Mouse (Mus musculus) megakaryocyte, embryonic 14.5 days (primary cell): Measurements from ENCODE around the gene Scn10a. TPM values are rescaled to one million over a fixed set of nuclear protein-coding genes. Genes with fewer than 3 reads are reported as not detected.

Source experiments
- H3K27me3 ChIP-seq: replicated peaks from 2 replicates; pipeline ENCODE3; 2012; ENCODE audit warnings: inconsistent platforms
- H3K36me3 ChIP-seq: replicated peaks from 2 replicates; pipeline ENCODE3; 2012; ENCODE audit warnings: low read length, inconsistent platforms, mixed read lengths
- H3K4me1 ChIP-seq: 2 replicates; pipeline ENCODE4 v1.6.1; 2012; ENCODE audit warnings: inconsistent platforms
- H3K4me3 ChIP-seq: replicated peaks from 2 replicates; pipeline ENCODE3; 2012; ENCODE audit warnings: moderate library complexity, mild to moderate bottlenecking, inconsistent platforms
- H3K9me3 ChIP-seq: 2 replicates; pipeline ENCODE4 v1.6.1; 2012; ENCODE audit warnings: inconsistent platforms
- FLI1 ChIP-seq: IDR thresholded peaks from 2 replicates; pipeline ENCODE4 v1.6.1; 2012; ENCODE audit warnings: low read length, inconsistent platforms, mixed read lengths
- GATA1 ChIP-seq: IDR thresholded peaks from 3 replicates; pipeline ENCODE4 v1.6.1; 2012; ENCODE audit warnings: mixed read lengths, low read length, inconsistent platforms, borderline replicate concordance
- polyA plus RNA-seq: library from polyadenylated mRNA; stranded (reverse); fragments of >175 nt; gene quantifications from 2 replicates; pipeline ENCODE4 v1.2.3, GENCODE M21; 2012; ENCODE audit warnings: low replicate concordance; ENCODE audit not compliant: insufficient read depth

Gene Scn10a
- polyA plus RNA-seq, 1 experiment, result not detected

DNA sequence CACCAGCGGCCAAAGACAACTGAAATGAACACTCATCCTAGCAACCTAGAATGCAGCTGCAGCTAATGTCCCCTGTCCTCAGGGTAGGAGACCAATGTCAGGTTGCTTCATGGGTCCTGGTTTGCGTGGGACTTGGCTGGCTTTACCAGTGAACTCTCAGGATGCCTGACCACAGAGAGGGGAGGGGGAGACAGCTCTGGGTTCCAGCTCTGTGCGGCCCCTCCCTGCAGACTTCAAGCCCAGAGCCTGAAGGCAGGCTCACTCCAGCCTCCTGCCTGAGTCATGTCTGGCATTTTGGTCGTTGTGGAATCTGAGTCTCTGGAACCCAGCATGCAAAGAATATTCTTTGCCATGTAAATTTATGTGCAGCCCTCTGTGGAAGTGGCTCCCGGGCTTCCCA, 151.3 kb downstream of the Scn10a start:
- H3K27me3 ChIP-seq, result peaks cover 88% of the 10 kb centered on the region
- no peaks in the 10 kb centered on the region; the same call in 1 of the 2 replicates for H3K4me1 ChIP-seq
- TF ChIP-seq FLI1 (no peak), GATA1 (no peak)
- H3K9me3 ChIP-seq, result peaks cover 23% of the 10 kb centered on the region
- H3K4me3 ChIP-seq, result no peak overlapping the region
- no peaks in the 10 kb centered on the region for H3K36me3 ChIP-seq

- Histone ChIP-seq H3K4me3 (no peak overlapping the region), H3K36me3 (no peaks in the 10 kb centered on the region), H3K27me3 (peaks cover 81% of the 10 kb centered on the region), H3K9me3 (peaks cover 23% of the 10 kb centered on the region), H3K4me1 (no peaks in the 10 kb centered on the region; the same call in 1 of the 2 replicates)
- TF ChIP-seq GATA1, result no peak
- TF ChIP-seq FLI1, result no peak
Measured at GRCm38 (mm10) chr9:119566214-119566613, 152.9 kb downstream of the Scn10a start.

- no peaks in the 10 kb centered on the region; the same call in 1 of the 2 replicates for H3K4me1 ChIP-seq
- peaks cover 77% of the 10 kb centered on the region for H3K27me3 ChIP-seq
- H3K36me3 ChIP-seq, result no peaks in the 10 kb centered on the region
- no peak overlapping the region for H3K4me3 ChIP-seq
- TF ChIP-seq FLI1 (no peak), GATA1 (no peak)
- H3K9me3 ChIP-seq, result peaks cover 23% of the 10 kb centered on the region
Measured at GRCm38 (mm10) chr9:119564803-119565202, 154.3 kb downstream of the Scn10a start.

DNA sequence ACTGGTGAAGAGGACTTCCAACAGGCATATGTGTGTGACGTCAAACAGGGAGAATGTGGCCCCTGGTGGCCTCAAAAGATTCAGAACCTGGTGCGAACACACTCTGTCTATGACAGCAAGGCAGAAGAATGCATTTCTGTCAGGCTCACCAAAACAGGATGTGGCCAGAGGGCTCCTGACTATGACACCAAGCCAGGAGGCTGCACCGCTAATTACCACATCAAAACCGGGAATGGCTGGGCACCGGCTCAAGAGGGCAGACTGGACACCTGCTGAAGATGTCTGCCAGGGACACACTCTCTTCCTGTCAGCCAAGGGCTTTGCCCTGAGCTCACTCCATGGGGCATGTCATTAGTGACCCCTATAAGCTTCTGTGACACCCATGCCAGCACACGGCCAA, 155.5 kb downstream of the Scn10a start:
- no peak overlapping the region for H3K4me3 ChIP-seq
- peaks cover 19% of the 10 kb centered on the region for H3K9me3 ChIP-seq
- H3K36me3 ChIP-seq, result no peaks in the 10 kb centered on the region
- TF ChIP-seq FLI1, result no peak
- no peak for TF ChIP-seq GATA1
- no peaks in the 10 kb centered on the region; the same call in 1 of the 2 replicates for H3K4me1 ChIP-seq
- peaks cover 70% of the 10 kb centered on the region for H3K27me3 ChIP-seq

DNA sequence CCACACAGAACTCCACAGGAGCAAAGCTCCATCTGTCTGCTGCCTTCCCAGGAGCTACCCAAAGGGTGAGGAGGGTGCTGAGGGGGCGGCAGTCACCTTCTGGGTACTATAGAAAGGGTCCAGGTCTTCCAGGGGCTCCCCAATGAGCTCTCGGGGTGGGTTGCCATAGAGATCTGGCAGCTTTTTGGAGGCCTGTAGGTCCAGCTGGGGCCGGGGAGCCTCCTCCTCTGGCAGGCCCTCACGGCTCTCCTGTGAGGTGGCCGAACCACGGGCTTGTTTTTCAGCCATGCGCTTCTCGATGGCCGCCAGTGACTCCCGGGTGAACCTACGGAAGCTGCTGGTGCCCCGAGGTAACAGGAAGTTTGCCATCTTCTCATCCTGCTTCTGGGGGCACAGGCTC, 156.9 kb downstream of the Scn10a start:
- H3K27me3 ChIP-seq, result peaks cover 62% of the 10 kb centered on the region
- H3K9me3 ChIP-seq, result peaks cover 8% of the 10 kb centered on the region
- no peaks in the 10 kb centered on the region; the same call in 1 of the 2 replicates for H3K4me1 ChIP-seq
- no peak overlapping the region for H3K4me3 ChIP-seq
- no peak for TF ChIP-seq FLI1
- no peak for TF ChIP-seq GATA1
- no peaks in the 10 kb centered on the region for H3K36me3 ChIP-seq

DNA sequence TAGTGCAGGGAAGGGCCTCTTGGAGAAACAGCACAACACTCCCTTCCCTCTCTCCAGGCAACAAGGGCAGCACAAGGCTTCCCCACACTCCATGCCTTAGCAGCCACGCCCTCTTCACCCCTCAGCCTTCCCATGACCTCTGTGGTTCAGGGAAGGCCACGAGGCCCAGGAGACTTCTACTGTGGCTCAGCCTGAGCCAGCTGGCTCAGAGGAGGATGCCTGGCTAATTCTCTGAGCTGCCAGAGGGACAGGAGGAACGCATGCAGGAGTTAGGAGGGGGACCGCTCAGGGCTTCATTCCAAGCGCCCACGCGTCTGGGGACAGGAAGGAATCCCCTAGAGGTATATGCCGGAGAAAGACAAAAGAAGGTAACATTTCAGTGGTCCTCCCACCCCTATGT, 157.4 kb downstream of the Scn10a start:
- Histone ChIP-seq H3K4me3 (no peak overlapping the region), H3K4me1 (no peaks in the 10 kb centered on the region; the same call in 1 of the 2 replicates), H3K27me3 (peaks cover 57% of the 10 kb centered on the region), H3K9me3 (peaks cover 4% of the 10 kb centered on the region; the same call in 1 of the 2 replicates), H3K36me3 (no peaks in the 10 kb centered on the region)
- TF ChIP-seq FLI1 (no peak), GATA1 (no peak)

GRCm38 (mm10) chr9:119559537-119560276, 159.4 kb downstream of the Scn10a start:
- Histone ChIP-seq H3K4me1 (no peaks in the 10 kb centered on the region; the same call in 1 of the 2 replicates), H3K4me3 (no peak overlapping the region), H3K9me3 (no peaks in the 10 kb centered on the region), H3K36me3 (no peaks in the 10 kb centered on the region), H3K27me3 (peaks cover 44% of the 10 kb centered on the region)
- TF ChIP-seq GATA1, result no peak

Other genes starting within 250 kb of the Scn10a start
- gene Scn5a, start 140.3 kb downstream of the Scn10a start, polyA plus RNA-seq, result 0.04 TPM in 1 of 2 replicates, not detected in the other
- not detected in 2 replicates for gene Scn11a, start 106.1 kb upstream of the Scn10a start, polyA plus RNA-seq
- 9.9 and 15.8 TPM in 2 replicates for gene Wdr48, start 175.6 kb upstream of the Scn10a start, polyA plus RNA-seq
- 11.6 and 11.7 TPM in 2 replicates for gene Gorasp1, start 218.2 kb upstream of the Scn10a start, polyA plus RNA-seq
- gene Ttc21a, start 218.3 kb upstream of the Scn10a start, polyA plus RNA-seq, result 0.26 TPM in 1 of 2 replicates, not detected in the other